In the genomic region with DNA sequence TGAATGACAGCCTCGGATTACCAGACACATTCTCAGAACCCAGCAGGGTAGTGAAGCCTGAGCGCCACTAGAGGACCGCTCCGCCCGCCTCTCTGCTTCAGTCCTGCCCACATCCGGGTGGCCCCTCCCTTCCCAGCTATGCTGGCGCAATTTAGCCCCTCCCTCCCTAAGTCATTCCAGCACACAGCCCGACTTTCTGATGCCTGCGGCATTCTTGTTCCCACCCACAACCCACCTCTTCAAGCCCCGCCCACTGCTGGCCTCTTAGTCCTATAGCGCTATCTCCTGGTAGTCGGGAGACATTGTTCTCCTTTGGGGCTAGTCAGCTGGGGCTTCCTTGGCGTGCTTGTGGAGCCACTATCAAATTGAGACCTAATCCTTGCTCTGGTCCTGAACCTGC, we compare ENCODE assay signal across 8 mouse cellular contexts. TPM values are rescaled to one million over a fixed set of nuclear protein-coding genes. Genes with fewer than 3 reads are reported as not detected.
DNase-seq lines count a peak whose midpoint lies in the region; ATAC-seq lines count a peak whose summit lies in the region.

No protein-coding gene starts in this region.

- peak; percentile 96 to 97 for DNase-seq in adrenal gland, adult (ENCODE audit: inconsistent age in 2 of 2, low spot score in 1 of 2)
- peak; percentile 99 for DNase-seq in embryo, embryonic 10.5 days (ENCODE audit: low spot score)
- DNase-seq in gastrocnemius, postnatal 14 days = peak; percentile 94
- peak; percentile 93 to 96 for DNase-seq in left cerebral cortex, postnatal 10 days (ENCODE audit: extremely low spot score in 1 of 2, low spot score in 2 of 2)
- DNase-seq in mesoderm, embryonic 11.5 days (ENCODE audit: low read depth, low spot score) = peak; percentile 98
- DNase-seq in right cerebral cortex, postnatal 36 days (ENCODE audit: low spot score in 2 of 2) = peak; percentile 89 to 94
- DNase-seq in yolk sac, embryonic 10.5 days (ENCODE audit: low spot score) = peak; percentile 94

- intact Hi-C loops in gastrocnemius, postnatal 14 days (cut with DNase I; ENCODE audit: low total_unique reads) = loop anchor here (2.0 kb wide), 1 partner anchor 104 kb away; no protein-coding TSS in a partner anchor
- intact Hi-C loops in left cerebral cortex, postnatal 10 days (cut with DNase I) = loop anchor here (1.0 to 5.0 kb wide), 2 partner anchors 81 to 106 kb away; no protein-coding TSS in a partner anchor

- ATAC-seq in inflammation-experienced regulatory T-cells, adult 6 months = peak; percentile 92

RNA-seq across cellular contexts. Expression of a gene that starts 11.0 kb away (rescaled TPM):
- total RNA-seq in gastrocnemius, postnatal 14 days (2021) = under 1 TPM; 0.11 to 0.29 TPM
- under 1 TPM; 0.09 to 0.59 (median 0.38) TPM for polyA plus RNA-seq in inflammation-experienced regulatory T-cells, adult 6 months (2017; shearing (Covaris generic))
- 100 to 1,000 TPM; 139 to 142 TPM for total RNA-seq in left cerebral cortex, postnatal 10 days (2021)

Comparison
In these comparisons a context has a peak if more than half of its experiments do, and no peak if none do; other contexts are left out.
1. Peak in every context shown above with its lines: DNase-seq and ATAC-seq.
2. RNA of a gene that starts 11.0 kb away (total RNA-seq): 139 to 142 TPM in left cerebral cortex, postnatal 10 days; 0.11 to 0.29 TPM in gastrocnemius, postnatal 14 days; every median in the first group is over 100 times any median in the second.